Mouse (Mus musculus): ENCODE measurements around the gene Aim2.

- no peak for TF ChIP-seq CTCF (IDR thresholded peaks at IDR 0.05; ENCODE audit: low read depth)
- TF ChIP-seq EP300 (IDR thresholded peaks at IDR 0.05; ENCODE audit: low read depth), result no peak
Measured at GRCm38 (mm10) chr1:173404696-173405309, 54.1 kb downstream of the Aim2 start.
